Mouse (Mus musculus): Measurements from ENCODE around the gene Gm10065. TPM values are rescaled to one million over a fixed set of nuclear protein-coding genes. Genes with fewer than 3 reads are reported as not detected.
"Not testable (repeated sequence)": the region's sequence is repeated elsewhere in the genome, so short reads cannot be mapped to it uniquely, and the experiment has no call there.

Gm10065 gene
- polyA plus RNA-seq, 1 experiment, result not detected

GRCm38 (mm10) chr13:21486881-21487280 is 7.6 kb upstream of the Gm10065 start:
- Histone ChIP-seq H3K4me3 (ENCODE audit: insufficient read depth, poor library complexity, severe bottlenecking) (no peak overlapping the region), H3ac (ENCODE audit: control insufficient read depth, insufficient read length, low read depth) (no peak overlapping the region), H3K27me3 (ENCODE audit: control insufficient read depth, insufficient read depth, insufficient read length) (no peaks in the 10 kb centered on the region), H3K79me2 (ENCODE audit: control insufficient read depth, insufficient read depth) (no peaks in the 10 kb centered on the region), H3K79me3 (ENCODE audit: low read depth) (no peaks in the 10 kb centered on the region), H3K36me3 (ENCODE audit: control insufficient read depth, insufficient read depth) (no peaks in the 10 kb centered on the region)
- no peak for TF ChIP-seq MYOD1 (IDR thresholded peaks at IDR 0.05; ENCODE audit: control insufficient read depth, insufficient read length, low read depth)
- TF ChIP-seq CEBPB (IDR thresholded peaks at IDR 0.05; ENCODE audit: low read depth), result no peak

GRCm38 (mm10) chr13:21472427-21472826 is 6.8 kb downstream of the Gm10065 start:
- Histone ChIP-seq H3K79me2 (ENCODE audit: control insufficient read depth, insufficient read depth) (no peaks in the 10 kb centered on the region), H3K36me3 (ENCODE audit: control insufficient read depth, insufficient read depth) (no peaks in the 10 kb centered on the region)

GRCm38 (mm10) chr13:21469097-21469496 is 10.1 kb downstream of the Gm10065 start:
- H3K79me2 ChIP-seq (ENCODE audit: control insufficient read depth, insufficient read depth), result no peaks in the 10 kb centered on the region
- H3K36me3 ChIP-seq (ENCODE audit: control insufficient read depth, insufficient read depth), result no peaks in the 10 kb centered on the region
- TF ChIP-seq MAX (IDR thresholded peaks at IDR 0.05), result no peak
- no peak for TF ChIP-seq USF1 (IDR thresholded peaks at IDR 0.05; ENCODE audit: low read depth)
- TF ChIP-seq MYOG (IDR thresholded peaks at IDR 0.05; ENCODE audit: control insufficient read depth, extremely low read depth, insufficient read length), result no peak
- no peak for TF ChIP-seq CEBPB (IDR thresholded peaks at IDR 0.05; ENCODE audit: low read depth)
- TF ChIP-seq FOSL1 (IDR thresholded peaks at IDR 0.05; ENCODE audit: insufficient read depth, low read length, poor library complexity, severe bottlenecking), result no peak
- TF ChIP-seq MYOD1 (IDR thresholded peaks at IDR 0.05; ENCODE audit: control insufficient read depth, insufficient read length, low read depth), result no peak
- TF ChIP-seq CTCF (IDR thresholded peaks at IDR 0.05; ENCODE audit: control insufficient read depth, insufficient read depth, insufficient read length), result no peak
- no peak overlapping the region for H3ac ChIP-seq (ENCODE audit: control insufficient read depth, insufficient read length, low read depth)
- no peak overlapping the region for H3K4me3 ChIP-seq (ENCODE audit: insufficient read depth, poor library complexity, severe bottlenecking)
- peaks cover 6% of the 10 kb centered on the region for H3K27me3 ChIP-seq (ENCODE audit: control insufficient read depth, insufficient read depth, insufficient read length)
- no peaks in the 10 kb centered on the region for H3K79me3 ChIP-seq (ENCODE audit: low read depth)

More at GRCm38 (mm10) chr13:21472427-21472826, 6.8 kb downstream of the Gm10065 start:
- peaks cover 6% of the 10 kb centered on the region for H3K27me3 ChIP-seq (ENCODE audit: control insufficient read depth, insufficient read depth, insufficient read length)
- no peak overlapping the region for H3K4me3 ChIP-seq (ENCODE audit: insufficient read depth, poor library complexity, severe bottlenecking)
- no peak overlapping the region for H3ac ChIP-seq (ENCODE audit: control insufficient read depth, insufficient read length, low read depth)
- no peaks in the 10 kb centered on the region for H3K79me3 ChIP-seq (ENCODE audit: low read depth)
- TF ChIP-seq MAX (IDR thresholded peaks at IDR 0.05) (no peak), USF1 (IDR thresholded peaks at IDR 0.05; ENCODE audit: low read depth) (no peak), FOSL1 (IDR thresholded peaks at IDR 0.05; ENCODE audit: insufficient read depth, low read length, poor library complexity, severe bottlenecking) (no peak), CEBPB (IDR thresholded peaks at IDR 0.05; ENCODE audit: low read depth) (no peak), CTCF (IDR thresholded peaks at IDR 0.05; ENCODE audit: control insufficient read depth, insufficient read depth, insufficient read length) (no peak), MYOG (IDR thresholded peaks at IDR 0.05; ENCODE audit: control insufficient read depth, extremely low read depth, insufficient read length) (no peak), MYOD1 (IDR thresholded peaks at IDR 0.05; ENCODE audit: control insufficient read depth, insufficient read length, low read depth) (no peak)

- Histone ChIP-seq H3K79me2 (ENCODE audit: control insufficient read depth, insufficient read depth) (no peaks in the 10 kb centered on the region), H3K36me3 (ENCODE audit: control insufficient read depth, insufficient read depth) (no peaks in the 10 kb centered on the region), H3K4me3 (ENCODE audit: insufficient read depth, poor library complexity, severe bottlenecking) (no peak within 1 kb of the TSS), H3K79me3 (ENCODE audit: low read depth) (no peaks in the 10 kb centered on the region), H3K27me3 (ENCODE audit: control insufficient read depth, insufficient read depth, insufficient read length) (peaks cover 6% of the 10 kb centered on the region), H3ac (ENCODE audit: control insufficient read depth, insufficient read length, low read depth) (no peak within 1 kb of the TSS)
- no peak for TF ChIP-seq MYOD1 (IDR thresholded peaks at IDR 0.05; ENCODE audit: control insufficient read depth, insufficient read length, low read depth)
- TF ChIP-seq MYOG (IDR thresholded peaks at IDR 0.05; ENCODE audit: control insufficient read depth, extremely low read depth, insufficient read length), result no peak
- TF ChIP-seq FOSL1 (IDR thresholded peaks at IDR 0.05; ENCODE audit: insufficient read depth, low read length, poor library complexity, severe bottlenecking), result no peak
- no peak for TF ChIP-seq MAX (IDR thresholded peaks at IDR 0.05)
- TF ChIP-seq CEBPB (IDR thresholded peaks at IDR 0.05; ENCODE audit: low read depth), result no peak
- no peak for TF ChIP-seq CTCF (IDR thresholded peaks at IDR 0.05; ENCODE audit: control insufficient read depth, insufficient read depth, insufficient read length)
- TF ChIP-seq USF1 (IDR thresholded peaks at IDR 0.05; ENCODE audit: low read depth), result no peak
Observed at GRCm38 (mm10) chr13:21468061-21469019, 10.9 kb downstream of the Gm10065 start, which contains the start of gene Nkapl. Gene Nkapl (minus strand): TSS chr13:21468509.

- H3K79me2 ChIP-seq (ENCODE audit: control insufficient read depth, insufficient read depth), result no peaks in the 10 kb centered on the region
Observed at GRCm38 (mm10) chr13:21467336-21467735, 11.9 kb downstream of the Gm10065 start.

GRCm38 (mm10) chr13:21462516-21462915 is 16.7 kb downstream of the Gm10065 start:
- H3K27me3 ChIP-seq (ENCODE audit: control insufficient read depth, insufficient read depth, insufficient read length); H3ac ChIP-seq (ENCODE audit: control insufficient read depth, insufficient read length, low read depth); H3K4me3 ChIP-seq (ENCODE audit: insufficient read depth, poor library complexity, severe bottlenecking); H3K79me2 ChIP-seq (ENCODE audit: control insufficient read depth, insufficient read depth); H3K79me3 ChIP-seq (ENCODE audit: low read depth); H3K36me3 ChIP-seq (ENCODE audit: control insufficient read depth, insufficient read depth): not testable (repeated sequence)

More at GRCm38 (mm10) chr13:21467336-21467735, 11.9 kb downstream of the Gm10065 start:
- no peak overlapping the region for H3K4me3 ChIP-seq (ENCODE audit: insufficient read depth, poor library complexity, severe bottlenecking)
- no peak overlapping the region for H3ac ChIP-seq (ENCODE audit: control insufficient read depth, insufficient read length, low read depth)
- H3K27me3 ChIP-seq (ENCODE audit: control insufficient read depth, insufficient read depth, insufficient read length), result peaks cover 6% of the 10 kb centered on the region
- no peaks in the 10 kb centered on the region for H3K79me3 ChIP-seq (ENCODE audit: low read depth)
- no peaks in the 10 kb centered on the region for H3K36me3 ChIP-seq (ENCODE audit: control insufficient read depth, insufficient read depth)
- TF ChIP-seq CTCF (IDR thresholded peaks at IDR 0.05; ENCODE audit: control insufficient read depth, insufficient read depth, insufficient read length), result no peak
- TF ChIP-seq MYOG (IDR thresholded peaks at IDR 0.05; ENCODE audit: control insufficient read depth, extremely low read depth, insufficient read length), result no peak
- TF ChIP-seq FOSL1 (IDR thresholded peaks at IDR 0.05; ENCODE audit: insufficient read depth, low read length, poor library complexity, severe bottlenecking), result no peak
- no peak for TF ChIP-seq CEBPB (IDR thresholded peaks at IDR 0.05; ENCODE audit: low read depth)
- TF ChIP-seq MYOD1 (IDR thresholded peaks at IDR 0.05; ENCODE audit: control insufficient read depth, insufficient read length, low read depth), result no peak
- TF ChIP-seq MAX (IDR thresholded peaks at IDR 0.05), result no peak
- TF ChIP-seq USF1 (IDR thresholded peaks at IDR 0.05; ENCODE audit: low read depth), result no peak
